Mouse (Mus musculus) limb, embryonic 13.5 days (tissue): Measurements from ENCODE around the gene Prm3. TPM values are rescaled to one million over a fixed set of nuclear protein-coding genes. Genes with fewer than 3 reads are reported as not detected.
A peak's percentile ranks its signal among the peaks of the same experiment; 100 is the strongest.

Experiments
- ATAC-seq: fragments of 200-750 bp; cut with Nextera tagmentation; 2 replicates; pipeline ENCODE4 v1.8.0; 2017; ENCODE audit warnings: low read depth, moderate number of reproducible peaks, moderate TSS enrichment; ENCODE audit not compliant: low FRiP score
- H3K27ac ChIP-seq: fragments of 300-500 bp; sonication (generic); 2 replicates; pipeline ENCODE4 v1.5.1; 2015; ENCODE audit warnings: inconsistent platforms, mild to moderate bottlenecking, moderate library complexity
- H3K27me3 ChIP-seq: fragments of 300-500 bp; sonication (generic); 2 replicates; pipeline ENCODE4 v1.6.1; 2015; ENCODE audit warnings: mild to moderate bottlenecking, inconsistent platforms
- H3K36me3 ChIP-seq: fragments of 300-500 bp; sonication (generic); 2 replicates; pipeline ENCODE4 v1.6.1; 2015; ENCODE audit warnings: inconsistent platforms, mild to moderate bottlenecking, moderate library complexity
- H3K4me1 ChIP-seq: fragments of 300-500 bp; sonication (generic); 2 replicates; pipeline ENCODE4 v1.6.1; 2015; ENCODE audit warnings: inconsistent platforms
- H3K4me2 ChIP-seq: fragments of 300-500 bp; sonication (generic); replicated peaks from 2 replicates; pipeline ENCODE4 v1.6.1; 2015; ENCODE audit warnings: inconsistent platforms, mild to moderate bottlenecking, moderate library complexity
- H3K4me3 ChIP-seq: fragments of 300-500 bp; sonication (generic); 2 replicates; pipeline ENCODE4 v1.5.1; 2015; ENCODE audit warnings: moderate library complexity, mild to moderate bottlenecking, inconsistent platforms
- H3K9ac ChIP-seq: fragments of 300-500 bp; sonication (generic); 2 replicates; pipeline ENCODE4 v1.6.1; 2015; ENCODE audit warnings: mild to moderate bottlenecking, inconsistent platforms
- H3K9me3 ChIP-seq: fragments of 300-500 bp; sonication (generic); 2 replicates; pipeline ENCODE4 v1.6.1; 2016; ENCODE audit warnings: inconsistent platforms
- WGBS: fragments of 180-500 bp; shearing (Covaris S2); methylation state at CpG from one replicate; pipeline ENCODE4 v1.1.7; 2015; 5-methylcytosine and 5-hydroxymethylcytosine counted together
- polyA plus RNA-seq: library from polyadenylated mRNA; unstranded; fragments of >200 nt; fragmentation: Nextera tagmentation; extraction: Ambion mirVana; gene quantifications from 2 replicates; pipeline ENCODE4 v1.2.1, GENCODE M21; 2015

Gene Prm3
- polyA plus RNA-seq, 1 experiment from 2014 or later, result not detected

DNA sequence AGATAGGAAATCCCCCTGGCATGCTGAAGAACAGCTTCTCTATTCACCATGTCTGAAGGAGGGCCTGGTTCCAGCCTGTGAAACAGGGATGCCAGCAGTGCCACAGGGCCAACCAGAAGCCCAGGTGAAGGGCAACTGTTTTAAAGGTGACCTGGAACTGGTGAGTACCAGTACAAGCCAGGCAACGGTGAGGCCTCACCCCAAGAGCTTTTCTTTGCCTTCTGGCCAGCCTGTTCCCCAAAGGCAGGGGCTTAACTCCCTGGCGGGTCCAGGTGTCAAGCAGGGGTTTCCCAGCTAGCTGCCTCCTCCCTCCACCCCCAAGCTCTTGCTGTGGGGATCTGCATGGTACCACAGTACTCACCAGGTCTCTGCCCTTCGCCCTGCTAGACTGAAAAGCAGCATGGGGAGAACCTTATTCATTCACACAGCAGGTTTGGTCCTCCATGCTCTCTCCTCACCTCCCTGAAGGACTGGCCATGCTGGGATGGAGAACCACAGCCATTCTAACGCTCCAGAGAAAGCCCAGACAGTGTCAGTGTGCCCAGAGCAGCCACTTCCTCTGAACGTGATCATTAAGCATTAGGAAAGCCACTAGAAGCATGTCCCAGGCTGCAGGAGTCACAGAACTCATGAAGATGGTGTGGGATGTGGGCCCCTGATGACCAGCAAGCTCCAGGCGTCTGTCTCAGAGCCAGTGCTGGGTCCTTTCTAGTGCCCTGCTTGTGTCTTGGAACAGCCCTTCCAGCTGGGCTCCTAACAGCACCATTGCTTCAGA is 8.2 kb downstream of the Prm3 start:
- H3K9ac ChIP-seq, result peak overlapping the region; percentile 89
- WGBS, result 40% methylated on average over 6 of the region's 6 CpGs
- peak overlapping the region; percentile 62 for H3K4me3 ChIP-seq
- no peak for ATAC-seq
- H3K27ac ChIP-seq, result peak overlapping the region; percentile 52
- H3K9me3 ChIP-seq, result no peaks in the 10 kb centered on the region
- H3K4me1 ChIP-seq, result peaks cover 59% of the 10 kb centered on the region
- peak overlapping the region; percentile 97 for H3K4me2 ChIP-seq
- 0 out of 2 replicates have a peak, but pooled peaks cover 5% of the 10 kb centered on the region for H3K36me3 ChIP-seq
- no peaks in the 10 kb centered on the region for H3K27me3 ChIP-seq

DNA sequence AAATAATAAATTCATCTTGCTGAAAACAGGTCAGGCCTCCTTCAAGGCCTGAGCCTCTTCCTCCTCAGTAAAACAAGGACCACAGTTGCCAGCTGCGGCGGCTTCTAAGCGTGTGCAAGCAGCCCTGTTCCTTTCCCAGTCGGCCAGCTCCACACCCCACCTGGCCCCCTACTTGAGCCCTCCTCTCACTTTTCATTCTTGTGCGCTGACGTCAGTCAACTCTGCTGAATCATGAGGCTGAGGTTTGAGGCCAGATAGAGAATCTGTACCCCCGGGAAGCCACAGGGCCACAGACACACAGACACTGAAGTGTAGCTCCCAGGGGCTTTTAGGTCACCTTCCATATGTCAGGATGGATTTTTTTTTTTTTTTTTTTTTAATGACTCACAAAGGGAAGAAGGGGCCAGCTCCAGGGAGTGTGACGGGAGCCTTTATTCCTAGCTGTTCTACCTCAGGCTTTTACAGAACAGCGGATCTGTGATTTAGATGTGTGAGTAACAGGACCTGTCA is 8.8 kb downstream of the Prm3 start:
- Histone ChIP-seq H3K9me3 (no peaks in the 10 kb centered on the region), H3K4me3 (peak overlapping the region; percentile 62), H3K9ac (0 out of 2 replicates have a peak overlapping the region, but pooled peaks have one; percentile 39), H3K4me2 (peak overlapping the region; percentile 97), H3K27me3 (no peaks in the 10 kb centered on the region), H3K4me1 (peaks cover 53% of the 10 kb centered on the region), H3K36me3 (0 out of 2 replicates have a peak, but pooled peaks cover 5% of the 10 kb centered on the region), H3K27ac (peak overlapping the region; percentile 52)
- ATAC-seq, result no peak
- WGBS, result 21% methylated on average over 9 of the region's 9 CpGs

DNA sequence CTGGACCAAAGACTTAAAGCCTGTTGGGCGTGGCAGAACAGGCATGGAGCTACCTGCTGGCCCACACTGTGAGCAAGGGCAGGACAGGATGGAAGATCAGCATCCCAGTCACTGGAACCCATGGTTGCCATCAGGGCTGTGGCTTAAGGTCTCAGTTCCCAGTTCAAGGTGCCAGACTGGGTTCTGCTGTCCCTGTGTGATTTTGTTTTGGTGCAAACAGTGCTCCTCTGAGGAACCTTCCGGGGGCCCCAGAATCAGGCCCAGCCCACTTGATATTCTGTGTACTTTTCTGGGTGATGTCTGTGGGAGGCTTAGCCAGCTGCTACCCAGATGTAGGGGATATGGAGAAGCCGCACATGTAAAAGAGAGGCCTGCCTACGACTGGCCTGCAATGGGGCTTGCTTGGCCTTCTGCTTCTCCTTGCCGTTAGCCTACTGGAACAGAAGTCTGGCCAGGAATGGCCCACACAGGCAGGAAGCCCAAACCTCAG is 10.0 kb downstream of the Prm3 start:
- ATAC-seq, result no peak
- H3K27ac ChIP-seq, result peak overlapping the region; percentile 52

DNA sequence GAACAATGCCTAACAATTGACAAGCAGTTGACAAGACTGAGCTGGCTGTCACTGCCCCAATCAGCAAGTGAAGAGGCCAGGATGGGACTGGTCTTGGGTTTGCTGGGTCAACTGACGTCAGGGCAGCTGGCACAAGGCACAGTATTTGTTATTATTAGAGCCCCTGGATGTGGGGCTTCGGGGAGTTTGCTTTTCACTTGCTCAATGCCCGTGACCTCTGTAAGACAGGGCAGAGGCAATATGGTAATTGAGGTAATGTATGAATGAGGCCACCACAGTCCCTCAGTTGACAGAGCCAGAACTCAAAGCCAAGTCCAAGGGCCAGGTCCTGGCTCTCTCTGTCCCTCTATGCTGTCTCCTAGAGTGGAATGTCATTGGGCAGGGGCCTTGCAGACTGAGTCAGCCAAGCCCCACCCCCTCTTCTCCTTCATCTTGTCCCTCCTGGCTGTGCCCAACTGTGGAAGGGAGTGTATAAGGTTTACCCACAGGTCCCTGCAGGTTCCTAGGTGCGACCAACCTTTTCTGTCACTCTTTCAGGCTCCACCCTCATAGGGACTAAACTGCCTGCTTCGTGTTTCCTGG is 13.0 kb downstream of the Prm3 start:
- H3K9ac ChIP-seq, result no peak overlapping the region
- 0 out of 2 replicates have a peak, but pooled peaks cover 2% of the 10 kb centered on the region for H3K36me3 ChIP-seq
- no peaks in the 10 kb centered on the region for H3K9me3 ChIP-seq
- H3K27ac ChIP-seq, result no peak overlapping the region
- peaks cover 32% of the 10 kb centered on the region for H3K4me1 ChIP-seq
- no peaks in the 10 kb centered on the region for H3K27me3 ChIP-seq
- no peak for ATAC-seq
- H3K4me2 ChIP-seq, result no peak overlapping the region
- H3K4me3 ChIP-seq, result no peak overlapping the region
- WGBS, result 76% methylated on average over 5 of the region's 5 CpGs

More for the DNA sequence above, 10.0 kb downstream of the Prm3 start:
- peak overlapping the region; percentile 39; the same call in 1 of the 2 replicates for H3K9ac ChIP-seq
- H3K27me3 ChIP-seq, result no peaks in the 10 kb centered on the region
- 0 out of 2 replicates have a peak, but pooled peaks cover 5% of the 10 kb centered on the region for H3K36me3 ChIP-seq
- H3K4me1 ChIP-seq, result peaks cover 43% of the 10 kb centered on the region
- no peaks in the 10 kb centered on the region for H3K9me3 ChIP-seq
- no peak overlapping the region for H3K4me3 ChIP-seq
- 52% methylated on average over 5 of the region's 5 CpGs for WGBS
- peak overlapping the region; percentile 19; the same call in 1 of the 2 replicates for H3K4me2 ChIP-seq

DNA sequence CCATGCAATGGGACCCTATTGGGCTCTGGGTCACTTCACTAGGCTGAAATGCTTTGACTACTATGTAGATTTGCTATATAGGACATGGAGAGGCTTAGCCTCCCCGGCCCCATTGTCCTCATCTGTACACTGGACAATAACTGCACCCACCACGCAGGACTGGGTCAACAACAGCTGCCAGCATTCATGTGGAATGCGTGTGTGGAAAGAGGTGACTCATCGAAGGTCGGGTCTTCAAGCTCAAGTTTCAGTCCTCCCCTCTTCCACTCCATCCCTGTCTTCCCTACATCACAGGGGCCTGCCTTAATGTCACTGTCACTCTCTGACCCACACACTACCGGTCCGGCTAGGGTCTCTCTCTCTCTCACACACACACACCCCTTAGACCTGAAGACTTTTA is 14.4 kb downstream of the Prm3 start:
- Histone ChIP-seq H3K4me1 (peaks cover 20% of the 10 kb centered on the region), H3K27ac (no peak overlapping the region), H3K9ac (no peak overlapping the region), H3K4me2 (no peak overlapping the region), H3K4me3 (no peak overlapping the region), H3K36me3 (no peaks in the 10 kb centered on the region), H3K27me3 (no peaks in the 10 kb centered on the region), H3K9me3 (no peaks in the 10 kb centered on the region)
- WGBS, result 54% methylated on average over 7 of the region's 7 CpGs
- no peak for ATAC-seq

DNA sequence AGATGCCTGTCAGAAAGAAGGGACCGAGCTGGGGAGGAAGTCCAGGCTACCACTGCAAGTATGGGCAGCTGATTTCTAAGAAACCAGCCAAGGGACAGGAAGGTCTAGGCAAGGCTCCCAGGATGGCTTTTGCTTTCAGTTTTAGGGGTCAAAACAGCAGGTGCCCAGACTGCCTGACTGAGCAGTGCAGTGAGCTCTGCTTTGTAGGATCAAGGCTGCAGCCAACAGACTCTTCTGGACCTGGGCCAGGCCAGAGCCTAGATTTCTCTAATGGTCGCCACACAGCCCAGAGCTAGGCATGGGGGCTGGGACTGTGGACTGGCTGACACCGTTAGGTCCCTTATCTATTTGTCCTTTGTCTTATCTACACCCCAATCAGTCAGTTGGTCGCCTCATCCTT is 16.0 kb downstream of the Prm3 start:
- 67% methylated on average over 4 of the region's 4 CpGs for WGBS
- H3K4me2 ChIP-seq, result no peak overlapping the region

DNA sequence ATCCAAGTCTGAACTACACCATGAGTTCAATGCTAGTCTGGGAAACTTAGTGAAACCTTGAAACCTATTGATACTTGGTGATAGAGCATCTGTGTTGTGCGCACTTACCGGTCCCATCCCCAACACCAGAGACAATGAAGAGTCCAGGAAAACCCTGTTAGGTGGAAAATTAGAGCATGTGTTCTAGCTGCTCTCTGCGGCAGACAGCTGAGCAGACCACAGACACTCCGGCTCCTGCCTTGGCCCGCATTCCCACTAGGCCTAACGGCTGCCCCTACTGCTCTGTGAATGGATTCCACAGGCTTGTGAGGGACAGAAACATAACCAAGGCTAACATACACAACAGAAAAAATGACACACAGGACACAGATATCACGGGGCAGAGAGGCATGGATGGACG is 17.2 kb downstream of the Prm3 start:
- ATAC-seq, result no peak
- Histone ChIP-seq H3K4me3 (no peak overlapping the region), H3K27ac (no peak overlapping the region), H3K4me1 (peaks cover 30% of the 10 kb centered on the region), H3K27me3 (no peaks in the 10 kb centered on the region), H3K9me3 (no peaks in the 10 kb centered on the region), H3K9ac (no peak overlapping the region), H3K36me3 (no peaks in the 10 kb centered on the region), H3K4me2 (no peak overlapping the region)
- 82% methylated on average over 8 of the region's 8 CpGs for WGBS

More for the DNA sequence above, 16.0 kb downstream of the Prm3 start:
- no peak for ATAC-seq
- Histone ChIP-seq H3K27me3 (no peaks in the 10 kb centered on the region), H3K4me1 (peaks cover 19% of the 10 kb centered on the region), H3K36me3 (no peaks in the 10 kb centered on the region), H3K4me3 (no peak overlapping the region), H3K9me3 (no peaks in the 10 kb centered on the region), H3K27ac (no peak overlapping the region), H3K9ac (no peak overlapping the region)

DNA sequence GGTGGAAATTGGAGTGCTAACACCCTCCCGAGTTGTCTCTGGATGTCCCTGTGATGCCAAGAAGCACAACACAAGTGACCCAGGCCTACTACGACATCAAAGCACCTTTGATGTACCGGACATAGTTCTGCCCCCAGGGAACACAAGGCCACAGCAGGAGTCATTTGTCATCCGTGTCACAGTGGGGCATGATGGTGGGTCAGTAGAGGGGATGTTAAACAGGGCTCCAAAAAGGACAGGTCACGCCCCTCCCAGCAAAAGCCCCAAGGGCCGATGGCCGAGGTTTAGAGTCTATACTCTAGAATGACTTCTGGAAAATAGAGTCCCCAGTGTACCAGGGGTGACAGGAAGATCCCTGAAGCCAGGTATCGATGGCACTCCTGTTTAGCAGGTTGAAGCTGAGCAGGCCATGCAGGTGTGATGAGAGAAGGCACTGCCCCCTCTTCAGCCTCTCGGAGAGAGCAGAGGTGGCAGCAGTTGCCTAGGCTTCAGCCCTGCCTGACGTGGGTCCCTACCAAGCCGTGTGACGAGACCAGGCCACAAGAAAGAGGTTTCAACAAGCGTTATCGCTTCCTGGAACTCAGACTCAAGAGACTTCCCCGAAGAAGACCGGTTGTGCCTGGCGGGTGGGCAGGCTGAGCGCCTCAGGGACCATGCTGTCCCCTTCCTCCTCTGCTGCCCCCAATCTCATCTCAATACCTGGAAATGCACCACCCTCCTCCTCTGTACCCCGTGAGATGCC is 18.8 kb downstream of the Prm3 start:
- 51% methylated on average over 19 of the region's 19 CpGs for WGBS
- no peak overlapping the region for H3K4me2 ChIP-seq

DNA sequence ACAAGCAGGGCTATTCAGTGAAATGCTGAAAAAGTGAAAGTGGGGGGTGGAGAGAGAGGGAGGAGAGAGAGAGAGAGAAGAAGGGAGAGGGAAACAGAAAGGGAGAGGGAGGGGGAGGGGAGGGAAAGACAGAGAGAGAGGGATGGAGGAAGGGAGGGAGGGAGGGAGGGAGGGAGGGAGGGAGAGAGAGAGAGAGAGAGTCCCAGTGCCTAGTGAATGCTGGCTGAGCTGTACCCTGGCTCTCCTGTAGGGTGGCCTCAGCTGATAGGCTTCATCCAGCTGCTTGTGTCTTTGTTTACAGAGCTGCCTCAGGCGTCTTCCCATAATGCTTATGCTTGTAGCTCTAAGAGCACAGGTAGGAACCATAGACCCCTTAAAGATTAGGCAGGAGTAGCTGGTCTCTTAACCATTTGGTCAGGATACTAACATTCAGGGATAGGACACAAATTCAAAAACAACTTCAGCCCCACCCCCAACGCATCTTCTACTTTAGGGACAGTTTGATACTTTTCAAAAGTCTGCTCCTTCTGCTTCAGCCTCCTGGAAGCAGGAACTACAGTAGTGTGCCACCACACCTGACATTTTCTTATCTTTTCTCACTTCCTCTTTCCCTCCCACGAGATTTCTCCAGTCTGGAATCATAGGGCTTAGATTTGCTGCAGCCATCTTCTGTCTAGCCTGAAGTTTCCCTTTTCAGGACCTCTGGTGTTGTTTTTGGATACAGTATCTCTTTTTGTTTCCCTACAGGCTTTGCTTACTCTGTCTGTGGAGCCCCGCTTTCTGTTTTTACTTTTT is 20.0 kb downstream of the Prm3 start:
- Histone ChIP-seq H3K4me2 (no peak overlapping the region), H3K9ac (no peak overlapping the region), H3K27ac (no peak overlapping the region), H3K4me1 (peaks cover 30% of the 10 kb centered on the region), H3K9me3 (no peaks in the 10 kb centered on the region), H3K27me3 (no peaks in the 10 kb centered on the region), H3K36me3 (no peaks in the 10 kb centered on the region), H3K4me3 (no peak overlapping the region)
- no peak for ATAC-seq
- 43% methylated on average over 4 of the region's 4 CpGs for WGBS

More for the DNA sequence above, 18.8 kb downstream of the Prm3 start:
- Histone ChIP-seq H3K36me3 (no peaks in the 10 kb centered on the region), H3K27me3 (no peaks in the 10 kb centered on the region), H3K9ac (no peak overlapping the region), H3K4me3 (no peak overlapping the region), H3K27ac (no peak overlapping the region), H3K4me1 (peaks cover 30% of the 10 kb centered on the region), H3K9me3 (no peaks in the 10 kb centered on the region)
- ATAC-seq, result no peak

DNA sequence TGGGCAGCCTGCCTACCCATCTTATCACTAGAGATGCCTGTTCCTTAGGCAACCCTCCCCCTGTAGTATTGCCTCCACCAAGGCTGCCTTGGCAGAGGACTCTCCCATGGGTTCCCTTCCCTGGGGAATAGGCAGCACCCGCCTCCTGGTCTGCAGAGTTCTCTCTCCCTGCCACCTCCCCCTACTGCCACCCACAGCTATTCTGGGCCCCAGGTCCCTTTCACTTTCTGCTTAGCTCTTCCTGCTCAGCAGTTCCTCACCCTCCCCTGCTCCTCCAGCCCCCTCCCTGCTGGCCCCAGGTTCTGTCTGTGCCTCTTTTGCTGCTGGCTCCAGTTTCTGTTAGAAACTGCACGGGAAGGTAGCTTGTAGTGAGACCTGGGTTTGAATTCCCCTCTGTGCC is 21.1 kb downstream of the Prm3 start:
- H3K4me3 ChIP-seq, result no peak overlapping the region
- peaks cover 30% of the 10 kb centered on the region for H3K4me1 ChIP-seq
- 42% methylated on average over 2 of the region's 2 CpGs for WGBS
- no peak overlapping the region for H3K4me2 ChIP-seq
- H3K9ac ChIP-seq, result no peak overlapping the region; the same call in 1 of the 2 replicates
- H3K36me3 ChIP-seq, result no peaks in the 10 kb centered on the region
- ATAC-seq, result no peak
- no peaks in the 10 kb centered on the region for H3K9me3 ChIP-seq
- no peak overlapping the region for H3K27ac ChIP-seq
- no peaks in the 10 kb centered on the region for H3K27me3 ChIP-seq

DNA sequence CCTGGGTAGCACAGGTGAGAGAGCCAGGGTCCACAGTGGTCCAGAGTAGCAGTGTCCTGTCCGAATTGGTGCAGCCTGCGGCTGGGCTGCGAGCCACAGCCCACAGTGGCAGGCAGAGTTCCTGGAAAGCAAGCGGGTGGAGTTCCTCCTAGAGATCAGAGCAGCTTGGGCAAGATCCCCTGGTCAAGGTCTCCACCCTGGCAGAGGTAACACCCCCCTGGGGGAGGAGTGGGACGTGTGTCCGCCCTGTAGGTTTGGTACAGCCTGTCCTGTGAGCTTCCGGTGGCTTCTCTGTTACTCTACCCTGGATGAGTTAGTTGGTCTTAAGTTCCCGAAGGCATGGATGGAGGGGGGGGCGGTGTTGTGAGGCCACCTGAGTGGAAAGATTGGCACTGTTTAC is 21.9 kb downstream of the Prm3 start:
- Histone ChIP-seq H3K9me3 (no peaks in the 10 kb centered on the region), H3K9ac (no peak overlapping the region), H3K4me3 (no peak overlapping the region), H3K4me2 (no peak overlapping the region), H3K27me3 (no peaks in the 10 kb centered on the region), H3K4me1 (peaks cover 30% of the 10 kb centered on the region), H3K27ac (no peak overlapping the region), H3K36me3 (no peaks in the 10 kb centered on the region)
- no peak for ATAC-seq
- 55% methylated on average over 9 of the region's 9 CpGs for WGBS
